Mouse (Mus musculus) layer of hippocampus, adult 9-11 months (tissue): ENCODE results near the gene P2ry6.

Experiments used
- DNase-seq: peaks from one replicate; pipeline ENCODE4 v3.0.0; 2022

Gene P2ry6

DNA sequence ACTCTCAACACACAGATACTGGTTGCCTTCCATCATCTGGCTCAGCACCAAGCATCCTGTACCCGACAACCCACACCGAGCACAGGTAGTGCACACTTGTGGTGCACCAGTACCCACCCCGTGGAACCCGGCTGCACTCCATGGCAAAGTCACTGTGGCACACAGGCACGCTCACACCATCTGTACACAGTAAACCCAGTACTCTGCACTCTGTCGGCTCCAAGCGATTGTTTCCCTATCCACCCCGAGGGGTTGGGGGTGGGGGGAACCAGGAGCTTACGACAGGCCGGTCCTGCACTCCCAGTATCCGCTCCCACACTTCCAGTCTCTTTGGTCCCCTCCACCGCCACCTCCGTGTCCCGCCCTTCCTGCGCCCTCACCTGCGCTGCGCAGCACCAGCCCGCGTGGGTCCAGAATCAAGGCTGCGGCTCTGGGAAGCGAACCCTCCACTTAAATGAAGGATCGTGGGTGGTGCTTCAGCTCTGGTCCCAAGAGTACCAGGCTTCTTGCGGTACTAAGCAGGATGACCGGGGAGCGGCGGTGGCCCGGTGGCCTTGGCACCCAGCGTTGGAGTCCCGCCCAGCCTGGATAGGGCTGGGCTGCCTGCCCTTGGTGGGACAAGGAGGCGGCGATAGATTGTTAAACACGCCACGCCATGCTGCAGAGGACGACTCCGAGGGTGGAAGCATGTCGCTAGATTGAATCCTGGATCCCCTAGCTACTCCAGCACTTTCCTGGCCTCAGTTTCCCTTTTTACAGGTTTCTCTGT, at the start of gene P2ry6:
TSS of gene P2ry6 (minus strand) at position 515 of the 769 bp plus-strand sequence.
- no peak for DNase-seq

DNA sequence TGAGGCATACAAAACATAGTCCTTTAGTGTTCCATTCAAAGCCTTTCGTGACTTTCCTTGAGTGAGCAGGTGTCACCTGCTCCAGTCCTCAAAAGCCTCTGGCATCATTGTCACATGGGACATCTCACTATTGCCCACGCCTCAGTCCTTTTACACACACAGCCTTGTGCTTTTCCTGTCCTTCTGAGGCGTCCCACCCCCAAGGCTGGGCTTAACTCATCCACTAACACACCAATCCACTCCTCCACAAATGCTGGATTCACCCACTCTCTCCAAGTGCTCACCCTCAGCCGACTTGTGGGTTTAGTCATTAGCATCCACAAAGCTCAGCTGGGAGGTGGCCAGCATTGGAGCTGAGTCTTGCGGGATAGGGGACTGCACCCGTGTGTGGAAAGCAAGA, 43.0 kb upstream of the P2ry6 start:
- DNase-seq: peak; percentile 44

DNA sequence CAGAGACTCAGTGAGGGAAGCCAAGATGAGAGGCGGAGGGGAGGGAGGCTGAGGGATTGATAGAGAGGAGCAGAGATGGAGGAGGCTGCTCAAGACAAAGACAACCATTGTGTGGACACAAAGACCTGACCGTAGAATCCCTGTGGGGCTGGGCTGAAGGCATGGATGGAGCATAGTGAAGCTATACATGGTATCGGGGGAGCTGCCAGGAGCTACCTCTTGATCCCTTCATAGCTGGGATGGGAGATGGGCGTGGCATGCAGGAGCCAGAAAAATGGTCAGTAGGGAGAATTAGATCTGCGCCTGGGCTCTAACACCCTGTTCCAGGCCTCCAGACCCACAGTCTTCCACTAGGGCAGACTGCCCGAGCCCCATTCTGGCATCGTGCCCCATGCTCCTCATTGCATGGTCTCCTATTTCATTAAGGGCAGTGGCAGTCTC, 42.6 kb upstream of the P2ry6 start:
- DNase-seq: no peak

DNA sequence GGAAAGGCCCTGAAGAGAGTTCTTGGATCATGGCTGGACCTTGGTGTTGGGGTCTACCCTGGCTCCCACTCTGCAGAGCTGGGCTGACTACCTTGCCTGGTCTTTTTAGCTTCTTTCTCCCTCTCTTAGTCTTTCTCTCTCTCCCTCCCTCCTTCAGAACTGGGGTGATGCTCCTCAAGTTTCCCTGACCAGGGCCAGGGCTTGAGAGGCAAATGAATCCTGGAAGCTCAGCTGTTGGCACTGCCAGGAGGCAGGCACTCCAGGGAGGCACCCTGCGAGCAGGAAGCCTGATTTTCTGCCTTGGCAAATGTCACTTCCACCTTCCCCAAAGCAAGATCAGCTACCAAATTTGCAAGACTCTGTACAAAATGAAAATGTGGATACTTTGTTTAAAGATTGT, 40.5 kb upstream of the P2ry6 start:
- no peak for DNase-seq

DNA sequence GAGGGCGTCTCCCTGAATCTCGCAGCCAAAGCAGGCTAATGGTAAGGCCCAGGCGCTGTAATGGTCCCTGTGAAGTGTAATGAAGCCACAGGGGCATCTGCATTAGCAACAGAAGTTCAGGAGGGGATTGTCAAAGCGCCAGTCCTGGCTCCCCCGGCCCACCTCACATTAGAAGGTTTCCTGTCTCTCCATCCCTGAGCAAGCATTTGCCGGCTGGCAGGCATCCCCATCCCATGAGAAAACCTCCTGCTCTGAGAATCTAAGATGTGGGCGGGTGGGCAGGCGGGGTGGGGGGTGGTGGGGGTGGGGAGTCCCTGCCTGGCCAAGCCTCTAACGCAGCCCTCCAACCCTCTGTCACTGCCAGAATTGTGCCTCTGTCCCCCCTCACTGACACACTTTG, 39.6 kb upstream of the P2ry6 start:
- no peak for DNase-seq

DNA sequence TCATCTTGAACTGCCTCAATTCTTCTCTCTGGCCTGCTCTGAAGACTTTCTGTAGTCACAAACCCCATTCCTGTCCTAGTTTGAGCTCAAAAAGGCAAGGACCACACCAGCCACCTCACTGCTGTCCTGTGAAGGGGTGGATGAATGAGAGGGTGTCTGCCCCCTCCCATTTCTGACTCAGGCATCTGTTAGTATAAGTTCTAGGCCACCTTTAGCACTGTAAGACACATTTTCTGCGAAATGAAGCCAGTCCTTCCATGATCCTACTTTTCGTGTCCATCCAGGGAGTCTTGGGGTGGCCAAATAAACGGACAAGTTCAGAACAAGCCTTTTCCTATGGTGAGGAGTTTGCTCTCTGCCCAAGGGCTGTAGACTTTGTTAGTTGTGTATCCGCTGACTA, 38.1 kb upstream of the P2ry6 start, which contains the start of gene P2ry2:
TSS of gene P2ry2 (minus strand) at position 326 of the 400 bp plus-strand sequence.
- DNase-seq: no peak

DNA sequence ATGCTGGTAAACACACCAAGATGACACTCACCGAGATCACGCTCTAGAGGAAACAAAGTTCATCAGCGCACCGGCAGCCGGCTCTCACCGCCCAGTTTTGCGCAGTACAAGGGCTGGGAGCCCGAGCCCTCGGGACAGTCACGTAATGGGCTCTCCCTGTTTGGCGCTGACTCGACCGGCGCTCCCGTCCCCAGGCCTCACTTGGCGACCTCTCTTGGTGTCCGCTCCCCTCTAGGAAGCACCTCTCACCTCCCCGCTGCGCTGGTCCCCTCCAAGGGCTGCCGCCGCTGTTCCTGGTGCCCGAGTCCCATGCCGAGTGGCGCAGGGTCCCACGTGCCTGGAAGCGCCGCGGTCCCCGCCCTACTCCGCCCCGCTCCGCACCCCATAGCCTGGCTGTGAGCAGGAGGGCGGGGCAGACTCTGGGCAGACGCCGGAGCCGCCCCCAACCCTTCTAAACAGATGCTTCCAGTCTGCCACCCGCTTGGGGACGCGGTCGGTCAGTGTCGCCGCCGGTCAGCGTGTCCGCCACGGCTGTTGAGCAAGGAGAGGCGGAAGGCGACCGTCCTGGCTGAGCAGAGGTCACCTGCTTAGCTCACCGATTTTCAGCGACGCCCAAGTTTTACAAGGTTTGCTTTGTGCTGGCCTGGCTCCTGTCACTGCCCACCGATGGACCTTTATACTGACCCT, 37.4 kb upstream of the P2ry6 start:
- DNase-seq: peak; percentile 33

DNA sequence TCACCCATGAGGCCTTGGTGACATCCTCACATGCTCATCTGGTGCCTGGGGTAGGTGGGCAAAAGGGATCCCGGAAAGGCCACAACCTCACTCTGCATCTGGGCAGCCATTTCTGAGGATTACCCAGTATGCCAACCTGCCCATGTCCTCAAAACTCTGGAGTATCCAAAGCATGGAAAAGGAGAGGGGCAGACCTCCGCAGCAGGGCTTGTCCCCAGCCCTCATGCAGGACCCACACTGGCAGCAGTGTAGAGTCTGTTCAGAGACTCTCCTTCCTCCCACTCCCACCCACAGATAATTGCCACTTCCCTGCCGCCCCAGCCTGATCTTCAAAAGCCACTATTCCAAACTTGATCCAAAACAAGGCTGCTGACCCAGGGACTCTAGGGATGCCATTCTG, 36.3 kb upstream of the P2ry6 start:
- no peak for DNase-seq

DNA sequence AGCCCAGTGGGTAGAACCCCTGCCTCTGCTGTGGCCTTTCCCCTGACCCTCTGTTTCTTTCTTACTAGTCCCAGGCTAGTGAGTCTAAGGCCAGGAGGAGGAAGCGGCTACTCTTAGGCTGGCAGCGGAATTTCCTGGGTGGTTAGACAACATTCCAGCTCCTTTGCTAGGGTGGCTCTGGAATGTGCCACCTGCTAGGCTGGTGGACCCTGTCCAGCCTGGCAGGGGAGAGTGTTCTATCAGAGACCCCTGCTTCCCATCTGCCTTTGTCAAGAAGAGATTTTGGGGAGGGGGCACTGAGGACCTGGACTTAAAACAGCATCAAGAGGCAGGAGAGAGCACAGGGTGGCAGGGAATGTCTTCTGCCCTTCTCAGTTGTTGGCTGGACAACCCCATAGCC, 31.8 kb upstream of the P2ry6 start:
- no peak for DNase-seq

DNA sequence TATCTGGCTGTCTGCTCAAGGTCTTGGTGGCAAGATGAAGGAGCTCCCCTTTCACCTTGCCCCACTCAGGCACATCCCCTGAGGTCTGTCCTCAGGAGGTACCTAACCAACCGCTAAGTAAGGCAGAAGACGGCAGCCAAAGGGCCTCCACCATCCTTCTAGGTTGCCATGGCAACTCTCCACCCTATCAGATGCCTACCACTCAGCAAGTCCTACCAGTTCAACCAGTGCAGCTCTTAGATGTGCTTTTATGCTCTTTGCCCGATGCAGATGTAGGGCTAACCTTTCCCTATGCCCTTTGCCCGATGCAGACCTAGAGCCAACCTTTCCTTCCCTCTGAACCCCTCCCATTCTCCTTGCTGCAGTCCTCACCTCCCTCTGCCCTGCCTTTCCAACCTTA, 30.7 kb upstream of the P2ry6 start:
- peak; percentile 24 for DNase-seq

DNA sequence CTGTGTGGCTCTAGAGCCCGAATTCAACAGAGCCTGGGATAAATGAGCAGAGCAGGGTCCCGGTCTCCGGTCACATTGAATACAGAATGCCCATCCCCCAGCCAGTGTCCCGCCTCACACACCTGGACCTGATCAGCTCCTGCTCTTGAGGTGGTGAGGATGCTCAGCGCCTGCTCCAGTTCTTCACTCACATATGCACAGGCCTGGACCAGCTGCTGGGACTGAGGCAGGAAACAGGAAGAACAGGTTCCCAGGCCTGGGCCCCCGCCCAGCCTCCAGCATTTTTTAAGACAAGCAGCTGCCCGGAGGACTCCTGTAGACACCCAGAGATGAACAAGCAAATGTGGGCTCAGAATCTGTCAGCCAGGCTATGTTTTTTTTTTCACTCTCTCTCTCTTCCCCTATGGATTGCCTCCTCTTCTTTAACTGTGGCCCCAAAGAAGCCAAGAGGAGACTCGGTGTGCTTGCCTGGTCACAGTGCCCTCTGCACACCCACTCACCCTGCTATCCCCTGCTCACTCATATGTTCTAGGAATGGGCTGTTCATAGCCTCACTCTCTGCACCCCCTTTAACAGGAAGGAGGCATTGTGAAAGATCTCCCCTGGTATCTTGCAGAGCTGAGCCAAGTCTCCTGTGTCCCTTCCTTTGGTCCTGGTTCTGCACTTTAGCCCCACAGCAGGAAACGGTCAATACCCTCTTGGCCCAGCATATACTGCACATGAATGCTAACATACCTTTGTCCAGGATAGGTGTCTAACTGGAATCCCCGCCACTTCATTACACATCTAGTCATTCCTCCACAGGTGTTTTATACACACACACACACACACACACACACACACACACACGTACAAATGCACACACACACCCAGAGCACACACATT, 29.2 kb upstream of the P2ry6 start:
- no peak for DNase-seq

DNA sequence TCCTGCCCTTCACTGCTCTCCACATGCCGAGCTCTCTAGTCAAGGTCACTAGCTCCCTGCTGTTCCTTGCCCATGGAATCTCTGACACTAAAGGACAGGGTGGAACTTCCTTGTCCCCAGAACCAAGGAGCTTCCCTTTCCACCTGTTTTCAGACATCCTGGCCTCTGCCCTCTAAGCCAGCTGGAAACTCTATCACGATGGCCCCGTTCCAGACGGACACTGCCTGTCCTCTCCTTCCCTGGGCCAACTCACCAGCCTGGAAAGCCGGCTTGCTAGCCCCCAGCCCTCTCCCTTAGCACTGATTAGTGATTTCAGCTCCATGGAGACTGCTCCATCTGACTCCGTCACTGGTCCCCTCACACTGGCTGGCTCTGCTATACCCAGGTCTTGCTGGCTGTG, 27.8 kb upstream of the P2ry6 start:
- DNase-seq: no peak

DNA sequence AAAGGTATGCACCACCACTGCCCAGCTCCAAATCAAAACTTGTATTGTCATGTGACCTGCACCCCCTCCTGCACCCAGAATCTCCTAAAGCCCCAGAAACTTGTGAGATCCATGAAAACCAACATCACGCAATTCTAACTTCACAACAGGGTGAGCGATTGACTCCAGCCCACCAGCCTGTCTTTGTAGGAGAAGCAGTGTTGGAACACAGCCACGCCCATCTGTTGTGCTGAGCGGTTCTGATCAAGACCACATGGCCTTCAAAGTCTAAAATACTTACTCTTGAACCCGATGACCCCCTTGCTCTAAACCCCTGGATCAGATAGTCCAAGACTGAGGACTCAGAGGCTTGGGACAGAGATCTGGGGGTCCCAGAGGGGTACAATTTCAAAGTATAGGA, 25.2 kb upstream of the P2ry6 start:
- no peak for DNase-seq

DNA sequence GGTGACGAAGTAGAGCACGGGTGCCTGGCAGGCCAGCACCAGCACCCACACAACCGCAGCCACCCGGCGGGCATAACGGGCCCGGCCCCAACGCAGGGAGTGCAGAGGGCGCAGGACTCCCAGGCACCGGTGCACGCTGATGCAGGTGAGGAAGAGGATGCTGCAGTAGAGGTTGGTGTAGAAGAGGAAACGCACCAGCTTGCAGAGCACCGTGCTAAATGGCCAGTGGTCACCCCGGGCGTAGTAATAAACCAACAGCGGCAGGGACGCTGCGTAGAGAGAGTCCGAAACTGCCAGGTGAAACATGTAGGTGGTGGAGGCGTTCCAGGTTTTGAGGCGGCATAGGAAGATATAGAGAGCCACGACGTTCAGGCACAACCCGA, 24.1 kb upstream of the P2ry6 start:
- no peak for DNase-seq

DNA sequence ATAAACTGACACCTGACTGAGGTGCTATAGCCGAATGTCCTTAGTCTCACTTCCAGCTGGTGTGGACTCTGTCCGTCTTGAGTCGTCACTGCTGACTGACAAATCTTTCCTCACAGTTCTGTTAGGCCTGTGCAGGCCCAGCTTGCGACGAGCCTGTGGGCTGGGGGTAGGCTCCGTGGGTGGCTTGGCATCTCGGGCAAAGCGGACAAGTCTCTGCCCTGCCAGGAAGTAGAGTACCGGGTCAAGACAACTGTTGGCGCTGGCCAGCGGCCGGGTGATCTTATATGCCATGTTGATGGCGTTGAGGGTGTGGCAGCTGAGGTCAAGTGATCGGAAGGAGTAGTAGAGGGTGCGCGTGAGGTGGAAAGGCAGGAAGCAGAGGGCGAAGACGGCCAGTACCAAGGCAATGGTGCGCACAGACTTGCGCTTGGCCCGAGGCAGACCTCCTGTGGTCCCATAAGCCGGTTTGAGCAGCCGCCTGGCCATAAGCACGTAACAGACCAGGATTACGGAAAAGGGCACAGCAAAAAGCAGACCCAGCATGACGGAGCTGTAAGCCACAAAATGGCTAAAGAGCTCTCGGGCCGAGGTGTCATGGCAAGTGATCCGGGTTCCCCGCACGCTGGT, 23.6 kb upstream of the P2ry6 start:
- DNase-seq: no peak

DNA sequence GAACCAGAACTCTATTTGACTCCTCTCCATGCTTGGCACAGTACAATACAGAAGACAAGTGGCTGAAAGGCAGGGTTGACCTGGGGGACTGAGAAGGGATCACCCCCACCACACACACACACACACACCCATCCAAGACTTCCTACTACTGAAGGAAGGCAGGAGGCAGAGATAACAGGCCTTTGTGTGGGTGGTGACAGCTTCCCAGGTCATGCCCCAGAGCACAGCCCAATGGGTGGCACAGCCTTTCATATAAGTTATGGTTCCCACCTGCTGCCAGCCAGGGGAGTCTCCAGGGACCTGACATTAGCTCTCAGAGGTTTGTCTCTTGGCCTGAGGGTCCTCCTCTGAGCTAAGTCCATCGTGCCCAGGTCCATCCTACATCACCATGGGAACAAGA, 22.8 kb upstream of the P2ry6 start:
- no peak for DNase-seq

DNA sequence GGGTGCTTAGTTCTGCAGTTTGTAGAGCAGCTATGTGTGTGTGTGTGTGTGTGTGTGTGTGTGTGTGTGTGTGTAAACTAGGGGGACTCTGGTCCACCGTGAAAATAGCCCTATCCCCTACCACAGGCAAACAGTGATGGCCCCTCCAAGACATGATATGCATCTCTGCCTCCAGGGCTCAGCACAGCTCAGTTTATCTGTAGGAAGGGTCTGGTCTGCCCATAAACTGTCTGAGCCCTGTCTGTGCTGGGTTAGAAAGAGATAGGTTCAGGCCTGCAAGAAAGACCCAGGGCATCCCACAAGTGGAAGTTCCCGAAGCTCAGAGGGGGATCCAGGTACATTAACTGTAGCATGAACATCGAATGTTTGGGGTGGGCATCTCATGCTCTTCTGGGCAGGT, 21.5 kb upstream of the P2ry6 start:
- DNase-seq: no peak

DNA sequence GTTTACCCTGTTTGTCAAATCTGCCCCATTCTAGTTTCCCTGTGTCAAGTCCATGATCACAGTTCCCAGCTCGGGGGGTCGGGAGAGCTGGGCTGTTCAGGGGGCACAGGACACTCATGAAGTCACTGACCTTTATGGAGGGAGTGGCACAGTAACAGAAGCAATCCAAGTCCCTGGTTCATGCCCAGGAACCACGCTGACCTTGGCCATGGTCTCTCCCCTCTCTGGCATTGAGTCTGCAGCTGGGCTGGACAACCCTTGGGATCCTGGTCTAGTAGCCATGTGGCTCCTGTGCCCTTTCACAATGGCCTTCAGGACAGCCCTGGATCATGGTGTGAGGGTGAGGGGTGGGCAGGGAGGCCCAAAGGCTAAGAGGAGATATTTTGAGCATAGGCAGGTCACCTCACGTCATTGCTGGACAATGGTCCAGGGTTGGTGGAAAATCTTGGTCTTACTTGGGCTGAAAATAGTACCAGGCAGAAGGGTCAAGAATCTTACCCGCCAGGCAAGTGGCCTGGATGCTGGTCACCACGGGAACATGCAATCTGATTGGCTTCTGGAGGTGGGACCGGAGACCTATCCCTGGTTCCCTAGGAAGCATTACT, 20.9 kb upstream of the P2ry6 start:
- no peak for DNase-seq

DNA sequence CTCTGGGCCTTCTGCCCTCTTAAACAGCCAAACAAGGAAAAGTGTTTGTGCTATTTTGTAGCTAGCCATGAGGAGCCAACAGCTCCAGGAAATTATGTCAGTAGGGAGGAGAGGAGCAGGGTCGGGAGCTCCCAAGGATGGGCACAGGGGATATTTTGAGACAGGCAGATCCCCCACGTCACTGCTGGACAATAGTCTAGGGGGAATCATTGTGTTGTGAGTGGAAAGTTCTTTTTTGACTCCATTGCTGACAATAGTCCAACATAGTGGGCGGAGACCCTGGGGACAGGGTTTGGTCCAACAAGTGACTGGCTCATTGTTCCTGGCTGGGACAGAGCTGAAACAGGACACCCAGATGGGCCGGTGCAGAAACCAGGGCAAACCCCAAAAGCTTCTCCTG, 18.7 kb upstream of the P2ry6 start:
- no peak for DNase-seq

DNA sequence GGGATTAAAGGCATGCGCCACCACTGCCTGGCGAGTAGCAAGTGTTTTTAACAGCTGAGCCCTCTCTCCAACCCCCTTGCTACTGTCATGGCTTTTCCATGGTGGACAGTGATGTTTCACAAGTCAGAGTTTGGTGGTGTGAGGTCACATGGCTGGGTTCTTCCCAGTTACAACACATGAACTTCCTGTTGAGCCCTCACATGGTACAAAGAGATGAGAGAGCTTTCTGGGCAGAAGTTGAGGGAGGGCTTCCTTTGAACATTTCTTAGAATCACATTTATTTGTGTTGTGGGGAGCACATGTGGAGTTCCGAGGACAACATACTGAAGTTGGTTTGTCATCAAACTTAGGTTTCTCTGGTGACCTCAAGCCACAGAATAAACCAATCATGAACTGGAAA, 17.5 kb upstream of the P2ry6 start:
- DNase-seq: no peak

DNA sequence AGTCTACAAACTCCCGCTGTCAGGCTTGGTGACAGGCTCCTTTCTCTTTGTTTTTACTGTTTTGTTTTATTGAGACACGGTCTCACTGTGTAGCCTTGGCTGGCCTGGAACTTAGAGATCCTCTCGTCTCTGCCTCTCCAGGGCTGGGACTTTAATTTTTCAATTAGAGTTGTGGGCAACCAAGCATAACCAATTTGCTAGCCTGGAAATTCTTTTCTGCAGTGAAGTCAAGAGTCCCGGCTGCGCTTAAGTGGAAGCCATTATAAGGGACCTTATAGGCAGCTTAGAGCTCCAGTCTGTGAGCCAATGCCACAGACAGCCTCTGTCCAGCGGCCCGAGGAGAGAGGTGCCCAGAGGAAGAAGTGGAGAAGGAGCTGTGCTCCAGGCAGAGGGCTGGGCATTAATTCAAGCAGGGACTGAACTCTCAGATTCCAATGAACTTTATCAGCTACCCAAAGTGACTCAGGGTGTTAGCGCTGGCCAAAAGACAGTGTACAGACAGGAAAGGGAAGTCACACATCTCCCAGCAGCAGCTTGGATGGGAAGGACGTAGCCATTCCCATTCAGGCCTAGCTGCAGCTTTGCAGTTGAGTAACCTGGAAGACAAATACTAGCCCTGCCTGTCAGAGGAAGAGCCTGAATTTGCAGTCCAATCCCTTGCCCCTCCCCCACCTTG, 16.3 kb upstream of the P2ry6 start:
- DNase-seq: no peak

DNA sequence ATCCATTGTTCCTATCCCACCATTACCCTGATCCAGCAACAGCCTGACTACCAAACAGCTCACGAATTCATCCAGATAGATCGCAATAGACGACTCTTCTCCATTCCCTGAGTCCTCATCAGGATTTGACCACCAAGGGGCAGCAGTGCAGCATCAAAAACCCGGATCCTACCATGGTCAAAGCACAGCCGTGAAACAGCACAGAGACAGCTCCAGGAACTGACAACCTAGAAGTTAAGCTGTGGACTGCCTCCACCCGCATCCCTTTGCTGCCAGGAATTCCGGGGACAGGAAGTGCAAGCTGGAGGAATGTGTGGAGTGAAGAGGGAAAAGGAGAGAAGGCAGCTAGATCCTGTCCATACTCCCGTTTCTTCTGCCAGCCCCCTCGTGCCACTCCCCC, 13.6 kb upstream of the P2ry6 start:
- peak; percentile 39 for DNase-seq
